Mouse (Mus musculus) liver, adult 2 months (tissue): ENCODE data around the gene Hist1h4m.

Experiments
- CTCF ChIP-seq: fragments of 200-500 bp; IDR thresholded peaks from 2 replicates; pipeline ENCODE4 v1.5.1; 2011; ENCODE audit warnings: low read depth, low read length, control low read depth
- POLR2A ChIP-seq: fragments of 200-500 bp; IDR thresholded peaks from 2 replicates; pipeline ENCODE4 v1.6.1; 2011; ENCODE audit warnings: low read length, control low read depth; ENCODE audit not compliant: insufficient read depth; ENCODE audit errors: extremely low read depth

- no peak for TF ChIP-seq CTCF
- 0 out of 2 replicates have a peak, but pooled peaks have one; percentile 6 for TF ChIP-seq POLR2A
Observed at GRCm38 (mm10) chr13:21783255-21783617, 28.3 kb upstream of the Hist1h4m start, which contains the start of gene Hist1h3i.
